Mouse (Mus musculus): ENCODE data around the gene Nod2. TPM values are rescaled to one million over a fixed set of nuclear protein-coding genes. Genes with fewer than 3 reads are reported as not detected.

Nod2 gene
- polyA plus RNA-seq, 1 experiment from 2014 or later, result 0.12 TPM

- no peaks in the 10 kb centered on the region for H3K36me3 ChIP-seq (ENCODE audit: control insufficient read depth, insufficient read depth)
- H3K9me3 ChIP-seq (replicated peaks; ENCODE audit: control insufficient read depth, low read length), result no peaks in the 10 kb centered on the region
- peak; percentile 43; the same call in 1 of the 2 replicates for ATAC-seq (ENCODE audit: low read depth)
- H3K27ac ChIP-seq (ENCODE audit: low read length), result no peak overlapping the region
- peaks cover 4% of the 10 kb centered on the region for H3K4me1 ChIP-seq (ENCODE audit: control insufficient read depth, low read depth, low read length)
- 1% methylated on average over 105 of the region's 105 CpGs for WGBS (ENCODE audit: insufficient replicate concordance)
- peak overlapping the region; percentile 59 for H3K4me2 ChIP-seq (ENCODE audit: low read depth, low read length)
- H3K4me3 ChIP-seq (ENCODE audit: low read depth, low read length), result peak overlapping the region; percentile 46
- H3K9ac ChIP-seq (ENCODE audit: low read depth, low read length), result no peak overlapping the region
- H3K27me3 ChIP-seq (ENCODE audit: control insufficient read depth, insufficient read depth, low read depth, low read length), result peaks cover 18% of the 10 kb centered on the region
Measured at GRCm38 (mm10) chr8:88627265-88627991, 19.7 kb upstream of the Nod2 start.

GRCm38 (mm10) chr8:88628001-88628774 lies 18.9 kb upstream of the Nod2 start:
- H3K9ac ChIP-seq (ENCODE audit: low read depth, low read length), result no peak overlapping the region
- 56% methylated on average over 14 of the region's 14 CpGs for WGBS (ENCODE audit: insufficient replicate concordance)
- no peaks in the 10 kb centered on the region for H3K9me3 ChIP-seq (replicated peaks; ENCODE audit: control insufficient read depth, low read length)
- H3K27me3 ChIP-seq (ENCODE audit: control insufficient read depth, insufficient read depth, low read depth, low read length), result peaks cover 18% of the 10 kb centered on the region
- H3K36me3 ChIP-seq (ENCODE audit: control insufficient read depth, insufficient read depth), result no peaks in the 10 kb centered on the region
- H3K4me3 ChIP-seq (ENCODE audit: low read depth, low read length), result peak overlapping the region; percentile 46; the same call in 1 of the 2 replicates
- peaks cover 4% of the 10 kb centered on the region for H3K4me1 ChIP-seq (ENCODE audit: control insufficient read depth, low read depth, low read length)
- H3K27ac ChIP-seq (ENCODE audit: low read length), result no peak overlapping the region
- no peak for ATAC-seq (ENCODE audit: low read depth)
- peak overlapping the region; percentile 59 for H3K4me2 ChIP-seq (ENCODE audit: low read depth, low read length)

- ATAC-seq (ENCODE audit: low read depth), result no peak
- WGBS (ENCODE audit: insufficient replicate concordance), result 49% methylated on average over 4 of the region's 4 CpGs
- H3K9ac ChIP-seq (ENCODE audit: low read depth, low read length), result no peak overlapping the region
Measured at GRCm38 (mm10) chr8:88630225-88630624, 16.9 kb upstream of the Nod2 start.

GRCm38 (mm10) chr8:88631081-88631480 lies 16.0 kb upstream of the Nod2 start:
- Histone ChIP-seq H3K4me2 (ENCODE audit: low read depth, low read length) (no peak overlapping the region), H3K27ac (ENCODE audit: low read length) (no peak overlapping the region), H3K4me1 (ENCODE audit: control insufficient read depth, low read depth, low read length) (peaks cover 4% of the 10 kb centered on the region), H3K36me3 (ENCODE audit: control insufficient read depth, insufficient read depth) (no peaks in the 10 kb centered on the region), H3K27me3 (ENCODE audit: control insufficient read depth, insufficient read depth, low read depth, low read length) (peaks cover 18% of the 10 kb centered on the region), H3K9ac (ENCODE audit: low read depth, low read length) (no peak overlapping the region), H3K4me3 (ENCODE audit: low read depth, low read length) (no peak overlapping the region), H3K9me3 (replicated peaks; ENCODE audit: control insufficient read depth, low read length) (no peaks in the 10 kb centered on the region)
- no peak for ATAC-seq (ENCODE audit: low read depth)

More at GRCm38 (mm10) chr8:88630225-88630624, 16.9 kb upstream of the Nod2 start:
- H3K27ac ChIP-seq (ENCODE audit: low read length), result no peak overlapping the region
- peaks cover 18% of the 10 kb centered on the region for H3K27me3 ChIP-seq (ENCODE audit: control insufficient read depth, insufficient read depth, low read depth, low read length)
- H3K36me3 ChIP-seq (ENCODE audit: control insufficient read depth, insufficient read depth), result no peaks in the 10 kb centered on the region
- H3K9me3 ChIP-seq (replicated peaks; ENCODE audit: control insufficient read depth, low read length), result no peaks in the 10 kb centered on the region
- H3K4me1 ChIP-seq (ENCODE audit: control insufficient read depth, low read depth, low read length), result peaks cover 4% of the 10 kb centered on the region
- no peak overlapping the region for H3K4me2 ChIP-seq (ENCODE audit: low read depth, low read length)
- no peak overlapping the region for H3K4me3 ChIP-seq (ENCODE audit: low read depth, low read length)

- no peak overlapping the region for H3K4me2 ChIP-seq (ENCODE audit: low read depth, low read length)
- H3K9me3 ChIP-seq (replicated peaks; ENCODE audit: control insufficient read depth, low read length), result no peaks in the 10 kb centered on the region
- H3K27me3 ChIP-seq (ENCODE audit: control insufficient read depth, insufficient read depth, low read depth, low read length), result peaks cover 3% of the 10 kb centered on the region; the same call in 1 of the 2 replicates
- no peak overlapping the region for H3K4me3 ChIP-seq (ENCODE audit: low read depth, low read length)
- H3K4me1 ChIP-seq (ENCODE audit: control insufficient read depth, low read depth, low read length), result peaks cover 3% of the 10 kb centered on the region; the same call in 1 of the 2 replicates
- no peak overlapping the region for H3K9ac ChIP-seq (ENCODE audit: low read depth, low read length)
- no peaks in the 10 kb centered on the region for H3K36me3 ChIP-seq (ENCODE audit: control insufficient read depth, insufficient read depth)
- 38% methylated on average over 7 of the region's 7 CpGs for WGBS (ENCODE audit: insufficient replicate concordance)
- H3K27ac ChIP-seq (ENCODE audit: low read length), result no peak overlapping the region
- ATAC-seq (ENCODE audit: low read depth), result peak; percentile 18; the same call in 1 of the 2 replicates
Measured at GRCm38 (mm10) chr8:88633343-88633765, 13.8 kb upstream of the Nod2 start.

GRCm38 (mm10) chr8:88635474-88636397 lies 11.4 kb upstream of the Nod2 start, which contains the start of gene Snx20:
TSS of gene Snx20 (minus strand) at chr8:88636128.
- H3K27ac ChIP-seq (ENCODE audit: low read length), result peak within 1 kb of the TSS; percentile 72
- peak within 1 kb of the TSS; percentile 28; the same call in 1 of the 2 replicates for H3K9ac ChIP-seq (ENCODE audit: low read depth, low read length)
- no peaks in the 10 kb centered on the region for H3K27me3 ChIP-seq (ENCODE audit: control insufficient read depth, insufficient read depth, low read depth, low read length)
- H3K9me3 ChIP-seq (replicated peaks; ENCODE audit: control insufficient read depth, low read length), result no peaks in the 10 kb centered on the region
- peak; percentile 77 for ATAC-seq (ENCODE audit: low read depth)
- WGBS (ENCODE audit: insufficient replicate concordance), result 29% methylated on average over 14 of the region's 14 CpGs
- H3K4me1 ChIP-seq (ENCODE audit: control insufficient read depth, low read depth, low read length), result peaks cover 3% of the 10 kb centered on the region; the same call in 1 of the 2 replicates
- no peaks in the 10 kb centered on the region for H3K36me3 ChIP-seq (ENCODE audit: control insufficient read depth, insufficient read depth)
- peak within 1 kb of the TSS; percentile 42 for H3K4me2 ChIP-seq (ENCODE audit: low read depth, low read length)
- peak within 1 kb of the TSS; percentile 59 for H3K4me3 ChIP-seq (ENCODE audit: low read depth, low read length)

GRCm38 (mm10) chr8:88637092-88638000 lies 9.8 kb upstream of the Nod2 start:
- no peak overlapping the region for H3K27ac ChIP-seq (ENCODE audit: low read length)
- no peak for ATAC-seq (ENCODE audit: low read depth)

GRCm38 (mm10) chr8:88638908-88639307 lies 8.2 kb upstream of the Nod2 start:
- no peak overlapping the region for H3K4me2 ChIP-seq (ENCODE audit: low read depth, low read length)
- H3K4me3 ChIP-seq (ENCODE audit: low read depth, low read length), result no peak overlapping the region
- H3K9ac ChIP-seq (ENCODE audit: low read depth, low read length), result no peak overlapping the region
- 71% methylated on average over 3 of the region's 3 CpGs for WGBS (ENCODE audit: insufficient replicate concordance)
- H3K9me3 ChIP-seq (replicated peaks; ENCODE audit: control insufficient read depth, low read length), result no peaks in the 10 kb centered on the region
- ATAC-seq (ENCODE audit: low read depth), result no peak
- no peaks in the 10 kb centered on the region for H3K36me3 ChIP-seq (ENCODE audit: control insufficient read depth, insufficient read depth)
- peaks cover 3% of the 10 kb centered on the region; the same call in 1 of the 2 replicates for H3K4me1 ChIP-seq (ENCODE audit: control insufficient read depth, low read depth, low read length)
- H3K27me3 ChIP-seq (ENCODE audit: control insufficient read depth, insufficient read depth, low read depth, low read length), result no peaks in the 10 kb centered on the region
- H3K27ac ChIP-seq (ENCODE audit: low read length), result no peak overlapping the region

More at GRCm38 (mm10) chr8:88637092-88638000, 9.8 kb upstream of the Nod2 start:
- peaks cover 3% of the 10 kb centered on the region; the same call in 1 of the 2 replicates for H3K4me1 ChIP-seq (ENCODE audit: control insufficient read depth, low read depth, low read length)
- no peak overlapping the region for H3K4me2 ChIP-seq (ENCODE audit: low read depth, low read length)
- H3K4me3 ChIP-seq (ENCODE audit: low read depth, low read length), result no peak overlapping the region
- H3K27me3 ChIP-seq (ENCODE audit: control insufficient read depth, insufficient read depth, low read depth, low read length), result no peaks in the 10 kb centered on the region
- H3K9me3 ChIP-seq (replicated peaks; ENCODE audit: control insufficient read depth, low read length), result no peaks in the 10 kb centered on the region
- no peaks in the 10 kb centered on the region for H3K36me3 ChIP-seq (ENCODE audit: control insufficient read depth, insufficient read depth)
- 57% methylated on average over 9 of the region's 9 CpGs for WGBS (ENCODE audit: insufficient replicate concordance)
- no peak overlapping the region for H3K9ac ChIP-seq (ENCODE audit: low read depth, low read length)

Data from liver, embryonic 16.5 days (tissue).